Mouse (Mus musculus) kidney, adult 2 months (tissue): ENCODE results near the gene Cobll1.

Source experiments
- CTCF ChIP-seq: fragments of 200-500 bp; conservative IDR thresholded peaks from 2 replicates; pipeline ENCODE4 v1.5.1; 2011; ENCODE audit warnings: low read depth, mild to moderate bottlenecking, control low read depth, low read length, moderate library complexity, mixed read lengths; ENCODE audit not compliant: insufficient read depth, insufficient read length
- POLR2A ChIP-seq: fragments of 200-500 bp; IDR thresholded peaks from one replicate; pipeline ENCODE4 v1.6.1; 2011; ENCODE audit warnings: low read depth, low read length, control low read depth

- TF ChIP-seq CTCF (no peak), POLR2A (no peak)
These were observed 43.8 kb upstream of the Cobll1 start for GRCm38 (mm10) chr2:65282979-65283378.
